Mouse (Mus musculus) embryonic facial prominence, embryonic 13.5 days (tissue): ENCODE data around the gene Ppp1r14d. TPM values are rescaled to one million over a fixed set of nuclear protein-coding genes. Genes with fewer than 3 reads are reported as not detected.

ENCODE experiments used
- ATAC-seq: fragments of 200-750 bp; cut with Nextera tagmentation; 2 replicates; pipeline ENCODE4 v1.8.0; 2017; ENCODE audit warnings: low read depth; ENCODE audit not compliant: insufficient number of reproducible peaks, insufficient read depth, low FRiP score, low TSS enrichment
- H3K27ac ChIP-seq: fragments of 300-500 bp; sonication (generic); 2 replicates; pipeline ENCODE4 v1.5.1; 2015; ENCODE audit warnings: moderate library complexity, mild to moderate bottlenecking, inconsistent platforms
- H3K27me3 ChIP-seq: fragments of 300-500 bp; sonication (generic); 2 replicates; pipeline ENCODE4 v1.6.1; 2015; ENCODE audit warnings: mild to moderate bottlenecking, inconsistent platforms
- H3K36me3 ChIP-seq: fragments of 300-500 bp; sonication (generic); 2 replicates; pipeline ENCODE4 v1.6.1; 2015; ENCODE audit warnings: mild to moderate bottlenecking, inconsistent platforms
- H3K4me1 ChIP-seq: fragments of 300-500 bp; sonication (generic); 2 replicates; pipeline ENCODE4 v1.6.1; 2015; ENCODE audit warnings: inconsistent platforms
- H3K4me2 ChIP-seq: fragments of 300-500 bp; sonication (generic); 2 replicates; pipeline ENCODE4 v1.6.1; 2015; ENCODE audit warnings: moderate library complexity, mild to moderate bottlenecking, inconsistent platforms
- H3K4me3 ChIP-seq: fragments of 300-500 bp; sonication (generic); 2 replicates; pipeline ENCODE4 v1.5.1; 2015; ENCODE audit warnings: mild to moderate bottlenecking, inconsistent platforms
- H3K9ac ChIP-seq: fragments of 300-500 bp; sonication (generic); 2 replicates; pipeline ENCODE4 v1.6.1; 2015; ENCODE audit warnings: mild to moderate bottlenecking, inconsistent platforms
- H3K9me3 ChIP-seq: fragments of 300-500 bp; sonication (generic); 2 replicates; pipeline ENCODE4 v1.6.1; 2016; ENCODE audit warnings: inconsistent platforms
- WGBS: fragments of 180-500 bp; shearing (Covaris S2); methylation state at CpG from one replicate; pipeline ENCODE4 v1.1.7; 2015; ENCODE audit warnings: mixed read lengths; 5-methylcytosine and 5-hydroxymethylcytosine counted together
- polyA plus RNA-seq: library from polyadenylated mRNA; unstranded; fragments of >200 nt; fragmentation: Nextera tagmentation; extraction: Ambion mirVana; gene quantifications from 2 replicates; pipeline ENCODE4 v1.2.1, GENCODE M21; 2015

Gene Ppp1r14d
- 0.28 and 0.47 TPM in 2 replicates for polyA plus RNA-seq

- no peak within 1 kb of the TSS for H3K9ac ChIP-seq
- no peaks in the 10 kb centered on the region for H3K9me3 ChIP-seq
- no peak within 1 kb of the TSS for H3K4me3 ChIP-seq
- ATAC-seq, result no peak
- no peaks in the 10 kb centered on the region for H3K36me3 ChIP-seq
- peaks cover 6% of the 10 kb centered on the region for H3K27me3 ChIP-seq
- 61% methylated on average over 6 of the region's 6 CpGs for WGBS
- no peak within 1 kb of the TSS for H3K4me2 ChIP-seq
- H3K4me1 ChIP-seq, result no peaks in the 10 kb centered on the region
- no peak within 1 kb of the TSS for H3K27ac ChIP-seq
Observed at GRCm38 (mm10) chr2:119229775-119230704, at the start of gene Ppp1r14d. Gene Ppp1r14d, minus strand, starts transcription at chr2:119229906.

GRCm38 (mm10) chr2:119277810-119278209, 48.1 kb upstream of the Ppp1r14d start:
- Histone ChIP-seq H3K4me2 (no peak overlapping the region), H3K9me3 (no peaks in the 10 kb centered on the region), H3K27me3 (no peaks in the 10 kb centered on the region), H3K4me3 (no peak overlapping the region), H3K9ac (no peak overlapping the region), H3K27ac (no peak overlapping the region), H3K36me3 (no peaks in the 10 kb centered on the region), H3K4me1 (no peaks in the 10 kb centered on the region)
- ATAC-seq, result no peak
- WGBS, result 89% methylated on average over 23 of the region's 23 CpGs

DNA sequence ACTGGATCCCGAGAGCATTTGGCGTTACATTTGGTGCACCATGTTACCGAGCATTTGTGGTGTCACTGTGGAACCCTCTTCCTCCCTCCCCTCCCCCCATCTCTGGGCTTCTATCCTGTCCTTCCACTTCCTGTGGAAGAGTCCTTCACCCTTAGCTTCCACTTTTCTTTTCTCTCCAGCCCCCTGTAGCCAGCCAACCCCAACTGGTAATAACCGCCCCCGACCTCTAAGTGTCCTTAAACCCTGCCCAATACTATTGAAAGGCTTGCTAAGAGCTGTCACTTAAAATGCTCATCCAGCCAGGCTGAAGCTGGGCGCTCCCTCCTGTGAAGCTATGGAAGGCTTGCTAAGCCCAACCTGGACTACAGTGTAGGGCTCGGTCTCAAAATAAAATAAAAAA, 47.2 kb upstream of the Ppp1r14d start:
- H3K36me3 ChIP-seq, result no peaks in the 10 kb centered on the region

DNA sequence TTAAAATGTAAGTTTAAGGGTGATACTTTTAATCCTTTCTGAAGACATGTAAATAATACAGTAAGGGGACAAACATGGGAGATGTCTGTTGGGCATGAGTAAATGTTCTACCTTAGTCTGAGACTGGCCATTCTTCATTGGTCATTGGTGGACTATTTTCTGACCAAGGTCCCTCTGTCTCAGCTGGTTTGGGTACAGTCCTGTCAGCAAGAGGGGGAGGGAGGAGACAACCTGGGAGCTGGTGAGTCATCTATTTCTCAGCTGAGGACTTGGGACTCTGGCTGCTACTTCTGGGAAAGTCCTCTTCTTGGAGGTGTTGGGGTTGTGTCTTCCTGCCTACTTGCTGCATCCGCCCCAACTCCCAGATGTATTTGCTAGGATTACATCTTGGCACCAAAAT, 44.4 kb upstream of the Ppp1r14d start:
- 78% methylated on average over 1 of the region's 1 CpGs for WGBS
- H3K9ac ChIP-seq, result no peak overlapping the region
- no peak for ATAC-seq
- H3K27me3 ChIP-seq, result peaks cover 18% of the 10 kb centered on the region
- no peaks in the 10 kb centered on the region for H3K9me3 ChIP-seq
- H3K36me3 ChIP-seq, result no peaks in the 10 kb centered on the region
- H3K4me2 ChIP-seq, result no peak overlapping the region
- H3K4me3 ChIP-seq, result no peak overlapping the region
- no peak overlapping the region for H3K27ac ChIP-seq
- peaks cover 5% of the 10 kb centered on the region; the same call in 1 of the 2 replicates for H3K4me1 ChIP-seq

More for the DNA sequence above, 47.2 kb upstream of the Ppp1r14d start:
- WGBS, result 77% methylated on average over 7 of the region's 7 CpGs
- Histone ChIP-seq H3K4me1 (no peaks in the 10 kb centered on the region), H3K4me2 (no peak overlapping the region), H3K4me3 (no peak overlapping the region), H3K9ac (no peak overlapping the region), H3K27ac (no peak overlapping the region), H3K9me3 (no peaks in the 10 kb centered on the region), H3K27me3 (no peaks in the 10 kb centered on the region)
- ATAC-seq, result no peak

DNA sequence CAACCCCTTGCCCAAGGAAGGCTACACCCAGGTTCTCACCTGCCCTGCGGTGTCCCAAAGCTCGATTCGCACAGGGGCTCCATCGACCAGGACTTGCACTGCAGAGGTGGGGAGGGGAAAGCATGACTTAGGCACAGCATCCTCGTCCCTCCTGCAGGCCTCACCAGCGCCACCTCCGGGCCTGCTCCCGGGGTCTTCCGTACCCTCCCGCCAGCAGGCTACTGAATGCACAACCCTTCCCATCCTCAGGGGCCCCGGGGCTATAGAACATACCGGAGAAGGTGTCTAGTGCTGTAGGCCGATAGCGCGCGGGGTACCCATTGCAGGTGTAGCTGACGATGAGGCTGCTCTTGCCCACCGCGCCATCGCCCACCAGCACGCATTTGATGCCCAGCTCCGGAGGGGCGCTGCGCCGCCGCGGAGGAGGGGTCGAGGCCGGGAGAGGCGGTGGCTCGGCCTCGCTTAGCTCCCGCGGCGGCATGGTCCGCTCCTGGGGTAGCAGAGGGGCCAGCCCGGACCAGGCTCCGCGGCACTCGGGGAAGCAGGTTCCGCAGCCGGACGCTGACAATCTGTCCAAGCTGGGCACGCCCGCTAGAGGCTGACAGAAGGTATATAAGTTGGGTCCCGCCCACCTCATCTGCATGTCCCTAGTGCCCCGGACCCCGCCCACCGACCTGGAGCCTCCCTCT, 41.1 kb upstream of the Ppp1r14d start, which contains the start of gene Rhov:
Gene Rhov (minus strand): TSS at position 630 of the 689 bp plus-strand sequence.
- Histone ChIP-seq H3K4me2 (peak within 1 kb of the TSS; percentile 92), H3K4me1 (peaks cover 5% of the 10 kb centered on the region; the same call in 1 of the 2 replicates), H3K27ac (no peak within 1 kb of the TSS), H3K27me3 (peaks cover 26% of the 10 kb centered on the region), H3K4me3 (peak within 1 kb of the TSS; percentile 56), H3K9me3 (no peaks in the 10 kb centered on the region), H3K36me3 (no peaks in the 10 kb centered on the region), H3K9ac (peak within 1 kb of the TSS; percentile 72)
- peak; percentile 56; the same call in 1 of the 2 replicates for ATAC-seq
- 0% methylated on average over 49 of the region's 49 CpGs for WGBS

DNA sequence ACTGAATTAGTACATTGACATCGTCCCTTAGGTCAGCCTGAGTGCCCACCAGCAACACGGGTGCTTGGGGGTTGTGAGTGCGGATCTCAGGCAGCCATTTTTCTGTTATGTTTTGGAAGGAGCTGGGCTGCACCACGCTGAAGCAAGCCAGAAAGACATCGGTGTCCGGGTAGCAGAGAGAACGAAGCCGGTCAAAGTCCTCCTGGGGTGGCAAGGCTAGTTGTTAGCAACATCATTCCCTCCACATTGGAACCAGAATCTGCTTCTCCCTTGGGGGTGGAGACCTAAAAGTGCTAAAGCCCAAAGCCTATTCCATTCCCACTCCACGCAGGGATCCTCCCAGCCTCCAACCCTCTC, 40.6 kb upstream of the Ppp1r14d start:
- no peak overlapping the region for H3K27ac ChIP-seq
- H3K4me1 ChIP-seq, result peaks cover 5% of the 10 kb centered on the region; the same call in 1 of the 2 replicates
- ATAC-seq, result no peak
- H3K27me3 ChIP-seq, result peaks cover 26% of the 10 kb centered on the region
- H3K4me3 ChIP-seq, result peak overlapping the region; percentile 56
- H3K9me3 ChIP-seq, result no peaks in the 10 kb centered on the region
- WGBS, result 50% methylated on average over 9 of the region's 9 CpGs
- no peaks in the 10 kb centered on the region for H3K36me3 ChIP-seq
- peak overlapping the region; percentile 72; the same call in 1 of the 2 replicates for H3K9ac ChIP-seq
- peak overlapping the region; percentile 92 for H3K4me2 ChIP-seq

GRCm38 (mm10) chr2:119263813-119264212, 34.1 kb upstream of the Ppp1r14d start:
- ATAC-seq, result no peak
- Histone ChIP-seq H3K9ac (no peak overlapping the region), H3K4me2 (no peak overlapping the region; the same call in 1 of the 2 replicates), H3K9me3 (no peaks in the 10 kb centered on the region), H3K4me3 (no peak overlapping the region), H3K4me1 (peaks cover 7% of the 10 kb centered on the region), H3K27me3 (peaks cover 5% of the 10 kb centered on the region), H3K36me3 (no peaks in the 10 kb centered on the region), H3K27ac (no peak overlapping the region)
- 85% methylated on average over 5 of the region's 5 CpGs for WGBS

DNA sequence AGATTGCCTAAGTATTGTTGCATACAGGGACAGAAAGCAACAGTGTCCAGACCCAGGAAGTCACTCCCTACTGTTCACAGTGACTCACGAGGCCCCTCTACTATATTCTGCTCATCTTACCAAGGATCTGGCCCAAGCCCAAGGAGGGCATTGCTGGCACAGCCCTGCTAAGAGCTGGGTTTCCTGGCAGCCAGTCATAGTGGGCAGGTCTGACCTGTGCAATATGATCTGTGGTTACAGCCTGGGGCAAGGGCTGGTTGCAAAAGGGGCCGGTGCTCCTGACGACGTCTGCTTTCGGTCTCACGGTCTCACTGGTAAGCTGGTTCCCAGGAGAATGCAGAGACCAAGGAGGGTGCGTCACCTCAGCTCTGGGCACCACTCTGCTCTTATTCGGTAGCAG, 33.3 kb upstream of the Ppp1r14d start:
- peaks cover 7% of the 10 kb centered on the region for H3K4me1 ChIP-seq
- peak overlapping the region; percentile 51 for H3K27ac ChIP-seq
- 12% methylated on average over 8 of the region's 8 CpGs for WGBS
- 0 out of 2 replicates have a peak overlapping the region, but pooled peaks have one; percentile 3 for H3K4me3 ChIP-seq
- H3K9me3 ChIP-seq, result no peaks in the 10 kb centered on the region
- 0 out of 2 replicates have a peak overlapping the region, but pooled peaks have one; percentile 22 for H3K9ac ChIP-seq
- no peaks in the 10 kb centered on the region for H3K36me3 ChIP-seq
- H3K4me2 ChIP-seq, result peak overlapping the region; percentile 43
- ATAC-seq, result peak; percentile 79
- no peaks in the 10 kb centered on the region for H3K27me3 ChIP-seq

DNA sequence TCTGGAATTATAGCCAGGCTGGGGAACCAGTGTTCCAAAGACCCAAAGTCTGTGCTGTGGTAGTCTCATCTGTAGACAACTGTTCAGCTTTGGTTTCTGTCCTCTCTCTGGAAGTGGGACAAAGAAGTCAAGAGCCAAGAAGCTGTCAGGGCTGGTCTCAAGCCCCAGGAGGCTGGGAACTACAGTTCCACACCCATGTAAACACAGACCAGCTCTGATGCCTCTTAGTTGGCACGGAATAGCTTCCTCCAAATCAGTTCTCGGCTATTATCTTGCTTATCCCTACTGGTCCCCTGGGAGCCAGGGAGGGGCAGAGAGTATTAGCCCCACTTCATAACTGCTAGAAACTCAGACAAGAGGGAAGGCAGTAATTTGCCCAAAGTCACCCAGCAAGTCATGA, 31.6 kb upstream of the Ppp1r14d start:
- WGBS, result 56% methylated on average over 2 of the region's 2 CpGs
- Histone ChIP-seq H3K9me3 (no peaks in the 10 kb centered on the region), H3K27me3 (no peaks in the 10 kb centered on the region), H3K27ac (no peak overlapping the region), H3K9ac (no peak overlapping the region), H3K4me1 (peaks cover 7% of the 10 kb centered on the region), H3K36me3 (no peaks in the 10 kb centered on the region), H3K4me2 (no peak overlapping the region), H3K4me3 (no peak overlapping the region)
- ATAC-seq, result no peak

DNA sequence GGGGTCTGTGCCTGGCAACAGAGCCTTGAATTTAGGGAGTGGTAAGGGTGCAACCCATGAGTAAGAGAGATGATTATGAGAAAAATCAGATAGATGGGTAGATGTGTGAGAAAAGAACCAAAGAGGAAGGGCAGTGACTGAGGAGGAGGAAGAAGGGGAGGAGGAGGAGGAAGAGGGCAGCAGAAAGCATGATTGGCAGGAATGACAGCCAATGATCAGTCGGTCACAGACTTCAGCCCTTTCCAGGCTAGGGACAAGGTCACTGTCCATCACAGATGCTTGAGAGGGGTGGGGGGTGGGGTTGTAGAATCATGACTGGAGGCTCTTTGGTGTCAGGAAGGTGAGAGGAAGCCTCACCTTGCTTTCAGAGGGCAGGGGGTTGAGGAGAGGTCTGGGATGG, 30.8 kb upstream of the Ppp1r14d start:
- WGBS, result 67% methylated on average over 1 of the region's 1 CpGs

DNA sequence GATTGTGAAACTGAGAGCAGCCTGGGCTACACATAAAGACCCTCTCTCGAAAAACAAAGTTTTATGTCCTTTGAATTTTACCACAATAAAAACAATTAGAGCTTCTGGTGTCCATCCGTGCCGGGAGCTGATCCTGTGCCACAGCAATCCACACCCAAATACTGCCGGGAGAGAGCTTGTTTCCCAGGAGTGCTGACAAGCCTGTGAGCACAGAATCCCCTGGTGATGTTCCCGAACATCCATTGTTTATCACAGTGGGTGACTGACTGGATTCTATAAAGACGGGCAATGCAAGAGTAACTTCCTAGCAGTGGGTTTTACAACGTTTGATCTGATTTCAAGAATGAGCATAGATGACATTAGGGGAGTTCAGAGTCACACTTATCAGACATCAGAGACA, 25.3 kb upstream of the Ppp1r14d start:
- WGBS, result 12% methylated on average over 7 of the region's 7 CpGs
- H3K27ac ChIP-seq, result no peak overlapping the region
- no peak overlapping the region for H3K9ac ChIP-seq
- no peak for ATAC-seq
- H3K27me3 ChIP-seq, result peaks cover 23% of the 10 kb centered on the region
- H3K36me3 ChIP-seq, result no peaks in the 10 kb centered on the region
- H3K4me1 ChIP-seq, result no peaks in the 10 kb centered on the region
- H3K4me2 ChIP-seq, result no peak overlapping the region
- no peaks in the 10 kb centered on the region for H3K9me3 ChIP-seq
- no peak overlapping the region for H3K4me3 ChIP-seq

More for the DNA sequence above, 30.8 kb upstream of the Ppp1r14d start:
- no peaks in the 10 kb centered on the region for H3K9me3 ChIP-seq
- no peak overlapping the region for H3K9ac ChIP-seq
- no peaks in the 10 kb centered on the region for H3K36me3 ChIP-seq
- no peak overlapping the region for H3K27ac ChIP-seq
- no peak overlapping the region for H3K4me3 ChIP-seq
- H3K4me2 ChIP-seq, result no peak overlapping the region
- no peak for ATAC-seq
- H3K27me3 ChIP-seq, result peaks cover 1% of the 10 kb centered on the region
- peaks cover 7% of the 10 kb centered on the region for H3K4me1 ChIP-seq
